Mouse (Mus musculus): ENCODE measurements around the gene Lpxn.

Lpxn gene

DNA sequence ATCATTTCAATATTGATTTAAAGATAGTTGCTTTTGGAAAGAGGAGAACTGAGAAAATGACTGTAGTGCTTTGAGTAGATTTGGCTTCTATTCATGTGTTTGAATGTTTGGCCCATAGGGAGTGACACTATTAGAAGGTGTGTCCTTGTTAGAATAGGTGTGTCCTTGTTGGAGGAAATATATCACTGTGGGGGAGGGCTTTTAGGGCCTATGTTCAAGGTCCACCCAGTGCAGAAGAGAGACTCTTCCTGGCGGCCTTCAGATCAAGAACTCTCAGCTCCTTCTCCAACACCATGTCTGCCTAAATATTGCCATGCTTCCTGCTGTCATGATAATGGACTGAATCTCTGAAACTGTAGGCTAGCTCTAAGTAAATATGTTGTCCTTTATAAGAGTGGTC lies 8.2 kb downstream of the Lpxn start:
- no peak for DNase-seq (ENCODE audit: low read depth, low spot score)

DNA sequence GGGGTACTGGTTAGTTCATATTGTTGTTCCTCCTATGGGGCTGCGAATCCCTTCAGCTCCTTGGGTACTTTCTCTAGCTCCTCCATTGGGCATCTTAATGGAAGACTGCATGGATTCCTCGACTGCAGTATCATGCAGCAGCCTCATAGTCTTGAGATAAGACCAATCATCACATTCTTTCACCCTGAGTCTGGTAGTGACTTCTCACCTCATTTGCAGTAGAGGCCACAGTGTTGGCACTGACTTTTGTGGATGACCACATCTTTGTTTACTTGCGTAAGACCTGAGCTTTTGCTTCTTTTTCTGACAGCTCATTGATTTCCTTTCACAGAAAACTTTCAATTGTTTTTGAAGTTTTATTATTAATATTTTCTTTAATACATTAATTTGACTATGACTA lies 9.7 kb downstream of the Lpxn start:
- no peak for DNase-seq (ENCODE audit: low read depth, low spot score)

DNA sequence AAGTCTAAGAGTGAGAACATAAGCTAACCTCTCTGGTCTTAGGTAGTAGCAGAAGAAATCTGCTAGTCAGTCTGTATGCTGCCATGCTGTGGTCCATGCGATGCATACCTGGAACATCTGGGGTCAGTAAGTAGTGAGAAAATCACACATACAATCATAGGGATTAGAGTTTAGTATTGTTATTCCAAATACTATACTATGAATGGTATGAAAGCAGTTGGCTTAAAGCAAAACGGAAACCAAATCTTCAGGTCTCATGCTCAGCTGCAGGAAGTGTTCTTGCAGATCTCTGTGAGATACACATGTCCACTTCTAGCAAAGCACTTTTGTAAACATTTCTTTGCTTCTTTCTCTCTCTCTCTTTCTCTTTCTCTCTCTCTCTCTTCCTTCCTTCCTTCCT lies 10.2 kb downstream of the Lpxn start:
- DNase-seq (ENCODE audit: low read depth, low spot score): no peak

DNA sequence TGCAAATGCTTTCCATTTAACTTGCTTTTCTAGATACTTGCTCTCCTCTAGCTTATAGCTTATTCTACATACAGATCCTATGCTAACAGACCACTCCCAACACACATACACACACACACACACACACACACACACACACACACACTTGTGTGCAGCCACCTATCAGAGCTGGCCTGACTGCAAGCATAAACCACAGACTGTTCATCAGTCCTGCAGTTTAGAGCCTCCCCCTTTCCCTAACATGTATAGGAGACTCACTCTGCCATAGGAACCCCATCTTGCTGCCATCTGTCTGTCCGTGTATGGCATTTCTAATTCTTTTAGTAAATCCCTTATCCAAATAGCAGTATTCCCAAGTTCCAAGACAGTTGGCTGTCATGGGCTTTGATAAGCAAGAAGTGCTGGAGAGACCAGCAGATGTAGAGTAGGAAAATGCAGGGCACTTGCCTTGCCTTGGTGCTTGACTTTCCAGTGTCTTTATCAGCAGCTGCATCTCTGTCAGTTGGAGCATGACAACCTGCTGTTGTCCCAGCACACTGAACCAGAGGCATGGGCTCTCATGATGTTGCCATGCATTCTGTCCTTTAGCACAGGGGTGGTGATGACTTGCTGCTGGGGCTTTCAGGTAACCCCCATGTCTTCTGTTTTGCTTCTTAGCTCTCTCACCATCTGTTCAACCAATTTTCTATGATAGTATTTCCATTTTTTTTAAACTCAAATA lies 16.8 kb downstream of the Lpxn start:
- DNase-seq (ENCODE audit: low read depth, low spot score): no peak

DNA sequence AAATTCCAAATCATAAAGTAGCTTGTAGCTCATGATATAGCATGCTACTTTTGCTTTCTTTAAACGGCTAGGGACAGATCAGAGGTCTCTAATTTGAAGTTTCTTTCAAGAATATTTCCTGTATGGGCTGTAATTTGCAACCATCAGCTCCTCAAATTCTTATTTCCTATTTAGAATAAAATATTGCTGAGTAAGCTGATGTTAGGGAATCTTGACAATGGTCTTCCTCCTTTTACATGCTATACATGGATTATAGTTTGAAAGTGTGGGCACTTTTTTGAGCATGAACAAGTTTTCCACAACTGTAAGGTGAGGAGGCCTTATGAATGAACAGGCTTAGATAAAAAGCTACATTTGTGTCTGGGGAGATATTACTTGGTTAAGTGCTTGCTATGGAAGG lies 17.9 kb downstream of the Lpxn start:
- DNase-seq (ENCODE audit: low read depth, low spot score): no peak

DNA sequence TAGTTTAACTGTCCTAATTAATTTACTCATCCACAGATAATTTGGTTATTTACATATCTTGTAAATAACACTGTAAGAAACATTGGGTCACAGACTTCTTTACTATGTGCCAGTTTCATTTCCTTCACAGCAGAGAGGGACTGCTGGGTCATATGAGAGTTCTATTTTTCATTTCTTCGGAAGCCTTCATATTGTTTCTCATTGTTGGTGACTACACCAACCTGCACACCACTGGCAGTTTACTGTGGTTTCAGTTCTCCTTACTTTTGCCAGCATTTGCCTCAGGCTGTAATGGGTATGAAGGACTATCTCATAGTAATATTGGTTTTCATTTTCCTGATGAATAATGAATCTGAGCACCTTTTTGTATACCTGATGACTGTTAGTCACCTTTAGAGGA lies 22.5 kb downstream of the Lpxn start:
- no peak for DNase-seq (ENCODE audit: low read depth, low spot score)

DNA sequence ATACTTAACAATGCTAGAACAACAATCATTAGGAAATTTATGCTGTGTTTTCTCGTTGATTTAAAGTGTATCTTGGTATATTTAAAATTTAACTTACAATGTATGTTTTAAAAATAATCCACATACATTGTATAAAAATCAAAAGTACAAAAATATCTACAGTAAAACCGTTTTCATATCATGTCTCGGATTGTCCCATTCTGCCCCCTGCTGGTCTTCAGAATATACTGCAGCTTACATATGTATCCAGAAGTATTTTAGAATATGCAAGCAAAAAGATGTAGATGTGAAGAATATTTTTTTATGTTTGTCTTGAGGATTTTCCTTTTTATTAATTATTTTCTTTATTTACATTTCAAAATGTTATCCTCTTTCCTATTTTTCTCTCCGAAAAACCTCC lies 24.4 kb downstream of the Lpxn start:
- peak; percentile 23 for DNase-seq (ENCODE audit: low read depth, low spot score)

DNA sequence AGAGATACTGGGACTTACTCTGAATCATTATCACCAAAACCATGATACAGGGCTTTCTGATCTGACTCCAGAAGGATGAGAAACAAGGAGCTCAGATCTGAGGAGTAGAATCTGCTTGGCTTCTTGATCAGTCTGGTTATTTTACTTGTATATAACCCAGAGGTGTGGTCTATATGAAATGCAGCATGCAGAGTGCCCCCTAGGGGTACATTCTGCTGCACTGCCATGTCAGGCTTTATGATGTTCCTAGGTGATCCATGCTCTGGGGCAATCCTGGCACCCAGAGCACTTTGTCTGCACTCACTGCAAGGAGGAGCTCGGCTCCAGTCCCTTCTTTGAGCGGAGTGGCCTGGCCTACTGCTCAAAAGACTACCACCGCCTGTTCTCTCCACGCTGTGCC lies 28.6 kb downstream of the Lpxn start:
- DNase-seq (ENCODE audit: low read depth, low spot score): no peak

DNA sequence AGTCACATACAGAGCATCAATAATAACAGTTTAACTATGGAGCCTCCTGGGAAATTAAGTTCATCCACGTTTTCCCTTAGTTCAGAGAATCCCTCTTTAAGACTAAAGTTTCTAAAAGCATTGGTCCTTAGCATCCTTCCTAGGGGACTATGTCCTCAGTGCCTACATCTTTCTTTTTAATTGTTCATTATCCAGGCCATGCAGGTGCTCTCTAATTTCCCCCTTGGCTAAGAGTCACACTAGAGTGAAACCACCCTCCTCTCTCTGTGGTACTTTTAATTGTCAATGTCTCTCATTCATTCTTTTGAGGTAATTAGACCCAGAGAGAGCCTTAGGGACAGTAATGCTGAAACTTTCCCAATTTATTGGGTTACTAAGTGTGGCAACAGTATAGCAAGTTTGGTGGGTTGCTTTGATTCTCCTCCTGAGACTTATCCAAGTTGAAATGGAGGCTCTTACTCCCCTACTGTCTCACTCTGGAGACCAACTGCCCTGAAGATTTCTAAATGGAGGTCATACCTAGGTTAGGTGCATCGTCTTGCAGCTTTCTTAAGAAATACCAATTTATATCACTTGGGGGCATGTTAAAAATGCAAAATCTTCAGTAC lies 34.9 kb downstream of the Lpxn start:
- DNase-seq (ENCODE audit: low read depth, low spot score): no peak

DNA sequence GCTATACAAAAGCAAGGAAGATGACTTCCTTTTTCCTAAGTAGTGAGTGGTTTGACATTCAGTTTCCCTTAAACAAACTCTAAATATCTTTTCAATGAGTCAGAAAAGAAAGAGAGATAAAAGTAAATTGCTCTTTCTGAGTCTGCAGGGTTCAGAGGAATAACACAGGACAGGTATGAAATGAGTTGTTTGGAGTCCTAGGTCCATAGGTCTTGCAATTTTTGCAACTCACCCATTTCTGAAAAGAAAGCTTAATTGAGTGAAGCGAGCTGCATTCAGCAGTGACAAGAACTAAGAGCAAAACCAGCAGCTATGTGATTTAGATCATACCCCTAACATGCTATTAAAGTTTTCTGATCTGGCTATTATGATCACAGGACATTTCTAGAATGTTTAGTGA lies 35.6 kb downstream of the Lpxn start:
- DNase-seq (ENCODE audit: low read depth, low spot score): no peak

DNA sequence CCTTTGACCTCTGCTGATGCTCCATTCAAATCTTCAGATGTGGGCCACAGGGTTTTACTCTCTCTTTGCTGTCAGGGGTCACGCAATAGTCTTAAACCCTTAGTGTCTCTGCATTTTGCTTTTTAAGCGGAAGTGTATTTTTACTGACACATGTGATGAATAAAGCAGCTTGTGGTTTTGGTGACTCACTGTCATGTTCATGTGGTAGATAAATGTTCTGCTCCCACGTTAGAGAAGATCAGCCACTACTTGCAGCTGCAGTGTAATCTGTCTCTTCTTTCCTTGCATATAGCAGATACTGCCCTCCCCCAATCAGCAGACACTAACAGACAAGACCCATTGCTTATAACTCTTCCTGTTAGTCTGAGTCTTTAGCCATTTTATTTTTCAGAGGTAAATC lies 37.6 kb downstream of the Lpxn start:
- DNase-seq (ENCODE audit: low read depth, low spot score): no peak

DNA sequence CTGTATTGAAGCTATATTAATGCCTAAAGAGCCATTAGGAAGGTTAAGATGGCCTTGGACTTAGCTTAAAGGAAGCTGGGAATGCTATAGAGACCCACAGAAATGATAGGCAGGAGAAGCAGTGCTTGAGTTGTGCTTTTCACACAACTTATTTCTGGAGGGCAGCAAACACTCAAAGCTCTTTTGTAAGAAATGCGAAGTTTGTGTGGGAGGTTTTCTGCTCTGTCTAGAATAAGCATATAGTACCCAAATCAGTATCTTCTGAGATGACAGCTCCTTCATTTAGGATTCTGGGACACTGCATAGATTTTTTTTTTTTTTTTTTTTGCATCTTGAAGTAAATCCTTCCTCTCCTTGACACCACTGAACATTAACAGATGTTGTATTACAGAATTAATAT lies 42.5 kb downstream of the Lpxn start:
- no peak for DNase-seq (ENCODE audit: low read depth, low spot score)

DNA sequence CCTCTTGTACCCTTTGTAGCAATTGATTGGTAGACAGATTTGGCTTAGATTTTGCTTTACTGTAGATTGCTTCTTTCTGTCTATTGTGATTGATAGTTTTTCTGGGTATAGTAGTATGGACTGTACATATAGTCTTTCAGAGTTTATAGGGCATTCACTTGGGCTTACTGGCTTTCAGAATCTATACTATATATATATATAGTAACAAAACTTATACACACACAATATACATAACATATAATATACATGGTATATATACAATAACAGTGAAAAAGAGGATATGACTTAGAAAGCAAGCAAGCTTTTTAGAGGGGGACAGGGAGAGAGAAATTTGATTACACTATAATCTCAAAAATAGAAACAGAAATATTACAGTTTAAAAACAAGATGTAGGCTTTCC lies 50.4 kb downstream of the Lpxn start, which contains the start of gene Gm5244:
Gene Gm5244, plus strand, starts transcription at position 301 of the 400 bp plus-strand sequence.
- no peak for DNase-seq (ENCODE audit: low read depth, low spot score)

DNA sequence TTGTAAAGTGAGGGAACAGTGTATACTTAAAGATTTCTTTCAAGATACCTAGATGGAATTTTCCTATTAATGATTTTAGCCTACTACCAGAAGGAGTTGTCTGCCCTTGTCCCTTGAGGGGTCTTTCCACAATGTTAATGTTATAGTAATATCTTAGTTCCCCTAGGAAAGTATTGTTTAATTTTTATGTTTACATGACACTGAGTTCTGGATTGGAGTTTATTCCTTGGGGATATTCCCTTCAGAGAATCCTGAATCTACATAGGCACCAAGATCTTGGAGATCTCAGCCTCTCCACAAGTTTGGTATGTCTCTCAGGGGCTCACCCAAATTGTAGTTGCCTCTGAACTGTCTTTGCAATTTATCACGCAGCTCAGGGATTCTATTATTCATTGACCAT lies 61.0 kb downstream of the Lpxn start, which contains the start of gene Olfr1444:
Gene Olfr1444, plus strand, starts transcription at position 301 of the 400 bp plus-strand sequence.
- DNase-seq (ENCODE audit: low read depth, low spot score): no peak
